Mouse (Mus musculus) limb, embryonic 11.5 days (tissue): Measurements from ENCODE around the gene Rhox8. TPM values are rescaled to one million over a fixed set of nuclear protein-coding genes. Genes with fewer than 3 reads are reported as not detected.

Experiments
- polyA plus RNA-seq: library from polyadenylated mRNA; unstranded; fragments of >200 nt; fragmentation: Nextera tagmentation; extraction: Ambion mirVana; gene quantifications from 2 replicates; pipeline ENCODE4 v1.2.1, GENCODE M21; 2014

Rhox8 gene
- polyA plus RNA-seq, 1 experiment from 2014 or later: not detected

Other genes starting within 250 kb of the Rhox8 start
- gene Rhox2g, start 235.5 kb downstream of the Rhox8 start, polyA plus RNA-seq: not detected in 2 replicates
- not detected in 2 replicates for gene Rhox4g, start 227.6 kb downstream of the Rhox8 start, polyA plus RNA-seq
- gene Rhox3h, start 210.2 kb downstream of the Rhox8 start, polyA plus RNA-seq: not detected in 2 replicates
- gene Rhox2h, start 205.7 kb downstream of the Rhox8 start, polyA plus RNA-seq: not detected in 2 replicates
- 0.71 and 1.3 TPM in 2 replicates for gene Rhox5, start 74.1 kb downstream of the Rhox8 start, polyA plus RNA-seq
- not detected in 2 replicates for gene Rhox6, start 52.0 kb downstream of the Rhox8 start, polyA plus RNA-seq
- not detected in 2 replicates for gene Rhox7a, start 47.3 kb downstream of the Rhox8 start, polyA plus RNA-seq
- not detected in 2 replicates for gene Rhox7b, start 18.3 kb upstream of the Rhox8 start, polyA plus RNA-seq
- gene Rhox9, start 22.8 kb upstream of the Rhox8 start, polyA plus RNA-seq: not detected in 2 replicates
- not detected in 2 replicates for gene Btg1-ps1, start 139.9 kb upstream of the Rhox8 start, polyA plus RNA-seq
- gene Btg1-ps2, start 164.2 kb upstream of the Rhox8 start, polyA plus RNA-seq: not detected in 2 replicates
- gene Rhox10, start 187.5 kb upstream of the Rhox8 start, polyA plus RNA-seq: not detected in 2 replicates
- gene Rhox11, start 206.2 kb upstream of the Rhox8 start, polyA plus RNA-seq: not detected in 2 replicates
- not detected in 2 replicates for gene Rhox12, start 232.0 kb upstream of the Rhox8 start, polyA plus RNA-seq
- gene Rhox13, start 242.3 kb upstream of the Rhox8 start, polyA plus RNA-seq: not detected in 2 replicates